Mouse (Mus musculus) ovary, adult 18-20 months (tissue): ENCODE data around the gene Cdc20b.

Experiments used
- DNase-seq: peaks from one replicate; pipeline ENCODE4 v3.0.0; 2022; ENCODE audit warnings: low spot score, mixed read lengths

Gene Cdc20b

GRCm38 (mm10) chr13:113023274-113024143, 11.4 kb upstream of the Cdc20b start:
- DNase-seq, result no peak

- no peak for DNase-seq
These were observed 3.6 kb upstream of the Cdc20b start for GRCm38 (mm10) chr13:113031351-113031750.

- no peak for DNase-seq
These were observed 2.9 kb upstream of the Cdc20b start for GRCm38 (mm10) chr13:113031792-113032571.

- no peak for DNase-seq
These were observed 2.1 kb upstream of the Cdc20b start for GRCm38 (mm10) chr13:113032831-113033230.

GRCm38 (mm10) chr13:113034271-113034886, 532 bp upstream of the Cdc20b start:
- DNase-seq, result no peak

DNA sequence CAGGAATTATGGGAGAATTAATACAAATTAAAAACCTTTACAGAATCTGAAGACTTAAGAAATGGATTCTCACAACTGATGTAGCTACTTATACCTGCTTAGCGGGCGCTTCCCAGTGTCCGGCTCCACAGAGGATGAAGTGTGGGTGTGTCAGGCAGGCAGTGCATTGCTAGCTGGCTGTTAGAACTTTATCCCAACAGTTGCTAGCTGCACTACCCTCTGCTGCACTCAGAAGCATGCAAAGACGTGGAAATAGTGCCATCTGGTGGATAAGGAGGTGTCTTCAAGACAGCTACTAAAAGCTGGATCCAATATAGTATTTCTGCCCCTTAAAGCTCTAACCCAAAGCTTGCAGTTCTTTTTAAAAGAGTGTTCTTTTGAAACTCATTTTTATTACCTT, 941 bp downstream of the Cdc20b start:
- DNase-seq, result peak; percentile 49

- no peak for DNase-seq
These were observed 10.0 kb downstream of the Cdc20b start for GRCm38 (mm10) chr13:113044876-113045275.

GRCm38 (mm10) chr13:113045458-113046110, 10.7 kb downstream of the Cdc20b start:
- no peak for DNase-seq

- DNase-seq, result peak; percentile 55
These were observed 11.4 kb downstream of the Cdc20b start, which contains the start of gene Gpx8 for GRCm38 (mm10) chr13:113046211-113046883. TSS of gene Gpx8 (minus strand) at chr13:113046410.

- DNase-seq, result no peak
These were observed 12.1 kb downstream of the Cdc20b start for GRCm38 (mm10) chr13:113047018-113047417.

GRCm38 (mm10) chr13:113047647-113048046, 12.7 kb downstream of the Cdc20b start:
- no peak for DNase-seq

- no peak for DNase-seq
These were observed 19.3 kb downstream of the Cdc20b start for GRCm38 (mm10) chr13:113054230-113054629.

DNA sequence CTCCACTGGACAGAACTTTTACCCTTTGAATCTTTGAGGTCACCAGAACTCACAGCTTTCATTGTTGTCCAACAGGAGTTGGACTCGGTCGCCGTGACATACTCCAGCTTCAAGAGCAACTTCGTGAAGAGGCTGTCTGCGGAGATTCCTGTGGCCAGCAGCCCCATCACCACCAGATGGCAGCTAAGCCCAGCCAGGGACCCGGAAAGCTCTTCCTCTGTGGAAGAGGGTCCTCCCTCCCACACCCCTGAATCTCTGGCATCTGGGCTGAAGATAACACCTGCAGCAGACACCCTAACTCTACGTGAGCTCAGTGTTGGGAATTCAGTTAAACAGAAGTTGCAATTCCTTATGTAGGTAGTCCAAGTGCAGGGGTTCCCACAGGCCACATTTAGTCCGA, 20.9 kb downstream of the Cdc20b start:
- no peak for DNase-seq

DNA sequence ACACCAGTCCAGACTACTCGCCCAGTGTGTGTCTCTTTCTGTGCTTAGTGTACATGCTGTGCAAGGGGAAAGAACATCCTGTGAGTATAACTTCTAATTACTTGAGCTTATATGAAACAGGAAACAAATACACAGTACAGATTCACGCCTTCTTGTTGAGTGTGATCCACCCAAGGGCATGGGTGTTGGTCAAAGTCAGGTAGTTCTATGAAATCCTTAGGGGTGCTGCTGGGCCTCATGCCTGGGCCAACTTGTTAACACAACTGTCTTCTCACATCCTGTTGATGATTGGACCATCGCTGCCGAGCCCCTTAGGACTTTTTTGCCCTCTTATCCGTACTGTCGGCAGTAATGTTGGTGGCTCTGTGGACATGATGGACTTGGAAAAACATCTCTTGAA, 26.8 kb downstream of the Cdc20b start:
- DNase-seq, result no peak

GRCm38 (mm10) chr13:113064542-113064941, 29.6 kb downstream of the Cdc20b start:
- no peak for DNase-seq

- DNase-seq, result no peak
These were observed 44.1 kb downstream of the Cdc20b start for GRCm38 (mm10) chr13:113079021-113079420.

DNA sequence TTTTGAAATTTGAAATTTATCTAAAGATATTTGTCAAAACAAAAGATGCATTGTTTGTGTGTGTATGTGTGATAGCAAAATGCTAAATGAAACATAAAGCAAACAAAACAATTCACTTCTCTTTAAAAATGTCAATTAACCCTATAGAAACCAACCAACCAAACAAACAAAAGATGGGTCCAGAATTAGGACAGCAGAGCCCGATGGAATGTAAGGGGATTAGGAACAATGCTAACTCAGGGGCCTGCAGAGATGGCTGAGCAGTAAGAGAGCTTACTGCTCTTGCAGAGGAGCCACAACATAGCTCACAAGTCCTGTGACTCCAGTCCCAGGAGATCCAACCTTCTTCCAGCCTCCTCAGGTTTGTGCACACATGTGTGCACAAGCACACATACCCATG, 47.2 kb downstream of the Cdc20b start:
- DNase-seq, result no peak

- no peak for DNase-seq
These were observed 49.8 kb downstream of the Cdc20b start for GRCm38 (mm10) chr13:113084732-113085131.

GRCm38 (mm10) chr13:113087226-113088017, 52.5 kb downstream of the Cdc20b start:
- DNase-seq, result no peak

DNA sequence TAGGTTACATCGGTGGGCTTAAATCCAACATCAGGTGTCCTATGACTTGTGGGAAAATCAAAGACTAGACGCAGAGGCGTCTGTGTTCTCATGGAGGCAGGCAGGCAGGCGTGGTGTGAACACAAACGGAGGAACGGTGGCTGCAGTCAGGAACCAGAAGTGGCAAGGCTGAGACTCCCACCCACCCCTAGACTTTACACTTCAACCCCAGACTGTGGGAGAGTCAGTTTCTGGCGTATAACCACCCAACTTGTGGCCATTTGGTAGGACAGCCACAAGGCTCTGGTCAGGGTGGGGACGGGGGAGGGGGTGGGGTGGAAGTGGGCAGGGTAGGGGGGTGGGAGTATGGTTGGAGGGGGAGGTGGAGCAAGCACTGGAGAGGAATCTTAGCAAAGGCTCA, 55.6 kb downstream of the Cdc20b start:
- DNase-seq, result no peak

GRCm38 (mm10) chr13:113094618-113095017, 59.7 kb downstream of the Cdc20b start:
- DNase-seq, result no peak
